Mouse (Mus musculus): Measurements from ENCODE around the gene Rap2c.

Rap2c gene

GRCm38 (mm10) chrX:50968157-50968932 is 49.5 kb downstream of the Rap2c start:
- DNase-seq (ENCODE audit: low spot score in 2 of 2) = no peak

- no peak for DNase-seq (ENCODE audit: low spot score in 2 of 2)
These were observed 52.7 kb downstream of the Rap2c start for GRCm38 (mm10) chrX:50965157-50965556.

GRCm38 (mm10) chrX:50962955-50963354 is 54.9 kb downstream of the Rap2c start:
- no peak for DNase-seq (ENCODE audit: low spot score in 2 of 2)
